Mouse (Mus musculus): ENCODE results near the gene Prkacb.

GRCm38 (mm10) chr3:146687121-146687725 lies 125.6 kb downstream of the Prkacb start:
- TF ChIP-seq CTCF (IDR thresholded peaks at IDR 0.05; ENCODE audit: low read depth), result no peak
- TF ChIP-seq EP300 (IDR thresholded peaks at IDR 0.05; ENCODE audit: low read depth), result no peak

Measured in liver, embryonic 14.5 days (tissue).